Comparison of ENCODE assay signal across 15 mouse cellular contexts in the genomic region with DNA sequence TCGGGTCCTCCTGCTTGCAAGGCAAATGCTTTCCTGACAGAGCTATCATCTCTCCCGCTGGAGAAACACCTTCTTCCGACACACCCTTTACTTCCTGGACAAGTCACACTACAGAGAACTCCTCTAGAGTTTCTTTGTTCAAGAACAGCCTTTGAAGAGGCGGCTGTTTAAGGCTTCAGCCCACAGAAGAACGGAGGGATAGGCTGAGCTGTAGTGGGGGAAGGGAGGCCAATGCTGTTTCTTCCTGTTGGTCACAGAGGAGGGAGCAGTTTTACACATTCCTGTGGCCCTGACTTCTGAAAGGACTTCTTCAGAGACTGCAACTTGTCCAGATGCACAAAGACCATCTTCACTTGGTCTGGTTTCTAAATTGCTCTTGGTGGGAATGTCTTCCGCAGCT.
DNase-seq lines count a peak whose midpoint lies in the region; ATAC-seq lines count a peak whose summit lies in the region.
"Had no signal": no experiment of that assay in that cellular context is flagged by ENCODE, and none has a peak within 500 bp of the region (broad histone marks: within the 10 kb centered on the region; RNA-seq: fewer than 3 reads in every experiment).

No protein-coding gene starts in this region.

- no peaks in the 10 kb centered on the region for H3K36me3 ChIP-seq in embryonic facial prominence, embryonic 10.5 days (replicated peaks)
- H3K36me3 ChIP-seq in liver, embryonic 12.5 days, result no peaks in the 10 kb centered on the region
- H3K36me3 ChIP-seq: embryonic facial prominence, embryonic 13.5 days; midbrain, embryonic 13.5 days had no signal

- no peak for ATAC-seq in liver, embryonic 12.5 days
- ATAC-seq: forebrain, postnatal 0 days; midbrain, embryonic 13.5 days had no signal

- H3K9ac ChIP-seq in liver, embryonic 12.5 days, result no peak overlapping the region
- H3K9ac ChIP-seq: embryonic facial prominence, embryonic 13.5 days; forebrain, postnatal 0 days; midbrain, embryonic 13.5 days had no signal

- H3K27ac ChIP-seq in embryonic facial prominence, embryonic 10.5 days (replicated peaks), result peak overlapping the region; percentile 40; the same call in 1 of the 2 replicates
- no peak overlapping the region for H3K27ac ChIP-seq in liver, embryonic 12.5 days
- H3K27ac ChIP-seq: midbrain, embryonic 13.5 days had no signal

- no peaks in the 10 kb centered on the region for H3K9me3 ChIP-seq in embryonic facial prominence, embryonic 10.5 days
- no peaks in the 10 kb centered on the region for H3K9me3 ChIP-seq in liver, embryonic 12.5 days (replicated peaks)
- H3K9me3 ChIP-seq: embryonic facial prominence, embryonic 13.5 days had no signal

- H3K4me1 ChIP-seq in embryonic facial prominence, embryonic 10.5 days, result peaks cover 24% of the 10 kb centered on the region
- H3K4me1 ChIP-seq in liver, embryonic 12.5 days, result no peaks in the 10 kb centered on the region
- H3K4me1 ChIP-seq: midbrain, embryonic 13.5 days had no signal

- 52% methylated on average over 6 of the region's 6 CpGs for WGBS in embryonic facial prominence, embryonic 10.5 days
- 33% methylated on average over 6 of the region's 6 CpGs for WGBS in liver, embryonic 12.5 days (ENCODE audit: insufficient replicate concordance)

- DNase-seq in frontal cortex, adult 2 months (ENCODE audit: extremely low spot score in 1 of 2, low spot score in 1 of 2), result peak; percentile 4 to 21
- no peak for DNase-seq in frontal cortex, postnatal 25 days (ENCODE audit: low spot score in 2 of 2)
- DNase-seq in lung, postnatal 10 days, result peak; percentile 30
- no peak for DNase-seq in lung, postnatal 25 days (ENCODE audit: low spot score)
- DNase-seq in embryonic facial prominence, embryonic 10.5 days (ENCODE audit: low spot score), result no peak
- DNase-seq in right cerebral cortex, postnatal 25 days, result peak; percentile 8
- no peak for DNase-seq in spleen, postnatal 14 days (ENCODE audit: low spot score in 2 of 2)
- DNase-seq: adrenal gland, postnatal 10 days; cerebellum, adult 11-12 months; forebrain, postnatal 0 days; kidney, adult 11 months; spleen, adult 18-20 months had no signal

- no peak overlapping the region for H3K4me3 ChIP-seq in embryonic facial prominence, embryonic 10.5 days
- no peak overlapping the region for H3K4me3 ChIP-seq in liver, embryonic 12.5 days
- H3K4me3 ChIP-seq: embryonic facial prominence, embryonic 13.5 days; midbrain, embryonic 13.5 days had no signal

- no peaks in the 10 kb centered on the region for H3K27me3 ChIP-seq in embryonic facial prominence, embryonic 10.5 days (replicated peaks; ENCODE audit: low read depth, poor library complexity, severe bottlenecking)
- H3K27me3 ChIP-seq in liver, embryonic 12.5 days (replicated peaks), result no peaks in the 10 kb centered on the region
- H3K27me3 ChIP-seq: embryonic facial prominence, embryonic 13.5 days; midbrain, embryonic 13.5 days had no signal

- H3K4me2 ChIP-seq in liver, embryonic 12.5 days, result no peak overlapping the region
- H3K4me2 ChIP-seq: embryonic facial prominence, embryonic 13.5 days; midbrain, embryonic 13.5 days had no signal

Comparison
In these comparisons a context has a peak if more than half of its experiments do, and no peak if none do; other contexts are left out.
1. DNase-seq: peak in frontal cortex, adult 2 months (2 of 2), lung, postnatal 10 days (single experiment) and right cerebral cortex, postnatal 25 days (single experiment); none in frontal cortex, postnatal 25 days (0 of 2), lung, postnatal 25 days (single experiment), embryonic facial prominence, embryonic 10.5 days (single experiment) and spleen, postnatal 14 days (0 of 2).